Mouse (Mus musculus) thymus, postnatal 10 days (tissue): Measurements from ENCODE around the gene Tmem156.

Source experiments
- DNase-seq, 2 experiments: peaks; one replicate each; pipeline ENCODE4 v3.0.0; 2021; ENCODE audit warnings: low spot score in 2 of 2

Tmem156 gene

GRCm38 (mm10) chr5:65097457-65097856 lies 5.5 kb upstream of the Tmem156 start:
- no peak for DNase-seq

GRCm38 (mm10) chr5:65096805-65097204 lies 4.9 kb upstream of the Tmem156 start:
- no peak for DNase-seq

GRCm38 (mm10) chr5:65096082-65096481 lies 4.2 kb upstream of the Tmem156 start:
- DNase-seq = no peak

- no peak for DNase-seq
These were observed 3.1 kb upstream of the Tmem156 start for GRCm38 (mm10) chr5:65094902-65095545.

DNA sequence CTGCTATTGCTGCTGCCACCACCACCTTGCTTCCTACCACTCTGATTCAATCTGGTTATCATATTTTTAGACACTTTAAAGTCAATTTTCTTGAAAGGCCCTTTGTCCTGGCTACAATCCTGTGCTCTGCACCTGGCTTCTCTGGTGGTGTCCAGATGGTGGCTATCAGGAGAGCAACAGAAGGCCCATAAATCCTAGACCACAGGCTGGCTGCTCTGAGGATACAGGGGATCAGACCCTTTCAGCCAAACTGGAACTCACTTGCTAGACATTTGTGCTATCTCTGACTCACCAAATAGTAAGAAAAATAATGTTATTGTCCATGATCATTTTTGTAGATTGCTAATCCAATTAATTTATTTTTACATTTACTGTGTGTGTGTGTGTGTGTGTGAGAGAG lies 1.8 kb upstream of the Tmem156 start:
- no peak for DNase-seq

DNA sequence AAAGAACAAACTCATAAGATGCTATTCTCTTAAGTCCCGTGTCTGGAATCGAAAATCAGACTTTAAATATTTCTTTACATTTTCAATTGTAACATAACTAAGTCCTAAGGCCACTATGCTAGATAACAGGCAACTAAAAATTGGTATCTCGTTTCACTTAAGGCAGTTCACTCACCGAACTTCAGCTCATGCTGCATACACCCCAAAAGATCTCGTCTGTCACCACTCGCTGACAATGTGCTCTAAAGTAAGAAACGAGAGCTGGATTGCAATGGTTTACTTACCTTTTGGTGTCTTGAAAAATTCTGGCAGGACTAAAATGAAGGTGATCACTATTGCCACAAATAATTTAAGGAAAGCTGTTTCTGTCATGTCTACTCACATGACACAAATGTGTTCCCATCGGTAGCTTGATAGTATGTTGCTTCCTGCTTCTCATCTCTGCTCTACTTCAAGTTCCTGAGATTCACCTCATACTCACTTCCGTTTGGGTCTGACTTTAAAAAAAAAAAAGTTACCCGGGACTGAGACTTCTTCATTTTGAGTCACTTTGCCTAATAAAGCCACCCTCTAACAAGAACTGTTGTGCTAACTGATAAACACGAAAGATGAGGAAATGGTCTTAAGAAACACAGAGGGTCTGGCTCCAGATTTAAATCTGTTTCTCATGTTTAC lies 611 bp downstream of the Tmem156 start:
- DNase-seq = peak in 1 of 2 experiments; percentile 12

GRCm38 (mm10) chr5:65089707-65090106 lies 2.2 kb downstream of the Tmem156 start:
- no peak for DNase-seq

DNA sequence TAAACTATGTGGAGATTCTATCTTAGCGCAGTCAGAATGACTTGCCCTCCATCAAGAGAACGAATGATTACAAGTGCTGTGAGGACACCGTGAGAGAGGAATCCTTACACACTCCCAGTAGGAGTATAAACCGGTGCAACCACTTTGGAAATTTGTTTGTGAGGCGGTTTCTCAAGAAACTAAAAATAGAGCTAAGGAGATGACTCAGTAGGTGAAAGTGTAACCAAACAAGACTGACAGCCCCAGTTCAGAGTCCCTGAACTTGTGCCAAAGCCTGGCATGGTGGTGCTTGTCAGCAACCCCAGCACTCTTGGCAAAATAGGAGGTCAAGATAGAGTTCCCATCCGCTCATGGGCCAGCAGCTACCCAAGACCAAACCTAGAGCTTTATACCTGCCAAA lies 5.4 kb downstream of the Tmem156 start:
- DNase-seq = no peak

- no peak for DNase-seq
These were observed 10.1 kb downstream of the Tmem156 start for GRCm38 (mm10) chr5:65081836-65082235.

- no peak for DNase-seq
These were observed 12.1 kb downstream of the Tmem156 start for GRCm38 (mm10) chr5:65079881-65080280.

GRCm38 (mm10) chr5:65078081-65078480 lies 13.9 kb downstream of the Tmem156 start:
- DNase-seq = no peak

- no peak for DNase-seq
These were observed 15.2 kb downstream of the Tmem156 start for GRCm38 (mm10) chr5:65076748-65077147.

DNA sequence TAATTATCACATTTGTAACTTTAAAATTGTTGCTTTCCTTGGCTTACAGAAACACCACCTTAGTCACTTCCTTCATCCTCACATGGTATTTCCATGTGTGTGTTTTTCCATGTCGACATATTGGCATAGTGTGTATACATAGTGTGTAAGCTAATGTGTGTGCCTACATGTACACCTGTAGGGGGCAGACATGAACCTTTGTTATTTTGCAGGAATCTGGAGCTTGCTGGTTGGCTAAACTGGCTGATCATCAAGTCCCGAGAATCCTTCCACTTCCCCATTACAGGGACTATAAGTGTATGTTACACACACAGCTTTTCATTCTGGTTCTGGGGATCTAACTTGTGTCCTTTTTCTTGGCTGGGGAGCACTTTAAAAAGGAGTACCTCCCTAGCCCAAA lies 15.8 kb downstream of the Tmem156 start:
- no peak for DNase-seq

DNA sequence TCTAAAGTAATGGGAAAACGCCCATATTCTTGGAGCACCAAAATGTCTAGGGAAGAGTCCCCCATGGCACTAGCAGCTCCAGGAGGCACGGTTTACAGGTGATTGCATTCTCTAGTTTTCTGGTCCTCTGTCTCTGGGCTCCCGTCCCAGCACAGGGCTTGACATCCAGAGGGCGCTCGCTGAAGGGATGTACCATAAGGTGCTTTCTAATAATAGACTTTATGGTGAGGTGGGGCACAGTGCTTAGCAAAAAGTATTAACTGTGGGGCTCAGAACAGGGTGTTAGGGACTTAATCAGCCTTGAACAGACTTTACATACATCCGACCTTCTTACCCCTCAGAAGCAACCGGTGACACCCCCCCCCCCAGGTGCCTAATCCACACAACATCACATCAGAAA lies 17.2 kb downstream of the Tmem156 start:
- no peak for DNase-seq

GRCm38 (mm10) chr5:65073247-65073646 lies 18.7 kb downstream of the Tmem156 start:
- no peak for DNase-seq

GRCm38 (mm10) chr5:65071689-65072118 lies 20.2 kb downstream of the Tmem156 start:
- DNase-seq = no peak

DNA sequence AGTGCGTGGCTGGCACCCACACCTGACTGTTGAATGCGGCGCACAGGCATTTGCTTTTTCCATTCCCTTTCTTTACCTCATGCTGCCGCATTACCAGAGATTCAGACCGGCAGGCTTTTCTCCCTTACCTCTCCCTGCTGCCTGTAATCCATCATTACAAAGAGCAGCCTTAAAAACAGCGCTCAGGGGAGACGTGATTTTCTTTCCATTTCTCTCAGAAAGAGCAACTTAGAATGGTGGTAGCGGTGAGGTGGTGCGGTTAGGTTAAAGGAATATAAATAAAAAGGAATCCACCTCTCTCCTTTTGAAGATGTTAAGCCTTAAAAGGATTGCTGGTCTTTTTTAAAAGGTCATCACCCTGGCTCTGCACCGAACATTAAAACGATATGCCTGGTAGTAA lies 22.1 kb downstream of the Tmem156 start:
- no peak for DNase-seq

- DNase-seq = no peak
These were observed 23.8 kb downstream of the Tmem156 start for GRCm38 (mm10) chr5:65068166-65068565.

- DNase-seq = no peak
These were observed 28.7 kb downstream of the Tmem156 start for GRCm38 (mm10) chr5:65063266-65063665.

DNA sequence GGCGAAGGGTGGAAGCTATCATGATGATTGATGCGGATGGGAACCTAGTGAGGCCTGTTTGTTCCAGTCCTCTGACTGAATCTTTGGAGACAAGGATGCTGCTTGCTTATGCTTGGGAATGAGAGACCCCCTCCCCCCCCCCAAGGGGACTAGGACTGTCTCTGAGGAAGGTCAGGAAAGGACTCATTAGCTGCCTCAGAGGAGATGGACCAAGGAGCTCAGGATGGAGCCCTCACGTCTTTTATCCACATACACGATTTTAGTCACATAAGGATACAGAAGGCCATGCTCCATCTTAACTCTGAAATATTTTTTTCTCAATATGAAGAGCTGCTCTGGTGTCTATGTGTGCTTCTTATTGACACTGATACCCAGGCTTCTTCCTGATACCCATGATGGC lies 29.7 kb downstream of the Tmem156 start:
- DNase-seq = no peak

DNA sequence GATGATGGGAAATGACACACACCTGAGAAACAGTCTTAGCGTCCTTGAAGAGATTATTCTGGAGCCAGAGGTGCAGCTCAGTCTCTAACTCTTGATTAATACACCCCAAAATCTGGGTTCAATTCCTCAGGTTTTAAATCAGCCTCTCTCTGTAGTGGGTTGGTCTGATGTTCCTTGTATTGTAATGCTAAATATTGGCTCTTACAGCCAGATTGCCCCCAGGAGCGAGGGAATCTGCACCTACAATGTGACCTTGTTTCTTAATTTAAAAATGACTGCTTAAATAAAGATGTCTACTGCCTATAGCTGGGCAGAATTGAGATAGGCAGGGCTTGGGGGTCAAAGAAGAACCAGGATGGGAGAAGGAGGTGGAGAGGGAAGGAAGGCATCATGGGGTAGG lies 32.1 kb downstream of the Tmem156 start:
- DNase-seq = no peak

- no peak for DNase-seq
These were observed 34.3 kb downstream of the Tmem156 start for GRCm38 (mm10) chr5:65057596-65057995.

- DNase-seq = no peak
These were observed 40.4 kb downstream of the Tmem156 start for GRCm38 (mm10) chr5:65051513-65051912.

DNA sequence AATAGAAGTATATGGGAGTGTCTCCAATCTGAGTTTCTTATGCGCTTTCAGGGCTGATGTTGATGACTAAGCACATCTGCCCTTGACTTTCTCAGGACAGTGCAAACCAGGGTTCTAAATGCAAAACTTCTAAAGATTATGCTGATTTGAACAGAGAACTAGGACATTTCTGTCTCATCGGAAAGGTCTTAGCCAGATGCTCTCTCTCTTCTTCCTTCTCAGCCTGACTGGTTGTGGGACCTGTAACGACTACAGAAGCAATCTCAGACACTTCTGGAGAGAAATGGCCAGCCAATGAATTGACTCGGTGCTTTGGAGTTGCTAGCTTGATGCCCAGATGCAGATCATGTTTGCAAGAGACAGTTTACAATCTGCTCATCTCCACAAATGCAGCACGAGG lies 42.1 kb downstream of the Tmem156 start:
- DNase-seq = no peak
